Comparison of ENCODE assay signal across 23 mouse cellular contexts in the genomic region with DNA sequence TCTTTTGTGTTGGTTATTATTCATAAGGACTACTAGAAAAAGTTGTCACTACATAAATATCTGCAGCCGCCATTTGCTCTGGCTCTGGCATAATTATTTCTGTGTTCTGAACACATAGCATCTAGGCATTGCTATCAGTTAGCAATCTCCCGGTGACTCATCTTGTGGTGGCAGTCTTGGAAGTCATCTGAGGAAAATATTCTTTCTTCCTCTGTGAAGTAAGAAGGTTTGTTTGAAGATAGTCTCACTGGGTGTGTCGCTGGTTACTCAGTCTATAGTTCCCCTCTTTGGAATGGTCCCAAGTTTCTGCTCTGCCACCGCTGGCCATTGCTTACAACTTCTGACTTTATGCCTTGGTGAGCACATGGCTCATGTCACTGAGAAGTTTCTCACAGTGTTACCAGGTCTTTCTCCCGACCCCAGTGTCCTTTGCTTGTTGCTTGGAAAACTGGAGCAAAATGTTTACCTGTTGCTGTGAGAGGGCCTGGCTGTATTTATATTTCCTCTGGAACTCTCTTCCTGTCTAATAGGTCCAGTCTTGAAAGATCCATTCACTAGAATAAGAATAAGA.
A peak's percentile ranks its signal among the peaks of the same experiment; 100 is the strongest.
DNase-seq lines count a peak whose midpoint lies in the region; ATAC-seq lines count a peak whose summit lies in the region.
"Had no signal": no experiment of that assay in that cellular context is flagged by ENCODE, and none has a peak within 500 bp of the region (broad histone marks: within the 10 kb centered on the region; RNA-seq: fewer than 3 reads in every experiment).

No protein-coding gene starts in this region.

- 0 out of 2 replicates have a peak overlapping the region, but pooled peaks have one; percentile 5 for H3K27ac ChIP-seq in embryonic facial prominence, embryonic 15.5 days (replicated peaks)
- no peak overlapping the region for H3K27ac ChIP-seq in embryonic facial prominence, embryonic 10.5 days (replicated peaks)
- H3K27ac ChIP-seq in hindbrain, embryonic 16.5 days (ENCODE audit: low read depth, low read length), result no peak overlapping the region
- H3K27ac ChIP-seq: gastrocnemius, adult 2 months; hindbrain, embryonic 14.5 days; lung, embryonic 15.5 days; midbrain, embryonic 12.5 days had no signal

- no peaks in the 10 kb centered on the region for H3K36me3 ChIP-seq in embryonic facial prominence, embryonic 15.5 days
- no peaks in the 10 kb centered on the region for H3K36me3 ChIP-seq in embryonic facial prominence, embryonic 10.5 days (replicated peaks)
- H3K36me3 ChIP-seq in hindbrain, embryonic 16.5 days (ENCODE audit: control insufficient read depth, insufficient read depth, low read length), result no peaks in the 10 kb centered on the region
- H3K36me3 ChIP-seq: lung, embryonic 15.5 days; midbrain, embryonic 12.5 days had no signal

- H3K4me1 ChIP-seq in embryonic facial prominence, embryonic 15.5 days, result no peaks in the 10 kb centered on the region
- H3K4me1 ChIP-seq in embryonic facial prominence, embryonic 10.5 days, result no peaks in the 10 kb centered on the region
- H3K4me1 ChIP-seq in hindbrain, embryonic 16.5 days (ENCODE audit: control insufficient read depth, insufficient read depth, low read depth, low read length), result no peaks in the 10 kb centered on the region
- H3K4me1 ChIP-seq: midbrain, embryonic 12.5 days had no signal

- no peak overlapping the region for H3K4me3 ChIP-seq in embryonic facial prominence, embryonic 15.5 days (replicated peaks)
- no peak overlapping the region for H3K4me3 ChIP-seq in embryonic facial prominence, embryonic 10.5 days
- no peak overlapping the region for H3K4me3 ChIP-seq in hindbrain, embryonic 16.5 days (ENCODE audit: low read length)
- H3K4me3 ChIP-seq: erythroblast, embryonic 14.5 days; gastrocnemius, adult 2 months; lung, embryonic 15.5 days; midbrain, embryonic 12.5 days had no signal

- no peaks in the 10 kb centered on the region for H3K9me3 ChIP-seq in embryonic facial prominence, embryonic 15.5 days (replicated peaks)
- H3K9me3 ChIP-seq in embryonic facial prominence, embryonic 10.5 days, result no peaks in the 10 kb centered on the region
- H3K9me3 ChIP-seq in hindbrain, embryonic 16.5 days (ENCODE audit: control insufficient read depth, low read length), result no peaks in the 10 kb centered on the region
- H3K9me3 ChIP-seq: lung, embryonic 15.5 days; midbrain, embryonic 12.5 days had no signal

- ATAC-seq in embryonic facial prominence, embryonic 15.5 days (ENCODE audit: insufficient number of reproducible peaks, low FRiP score, low TSS enrichment, low read depth), result no peak
- no peak for ATAC-seq in hindbrain, embryonic 16.5 days
- ATAC-seq: forebrain, embryonic 14.5 days had no signal

- H3K9ac ChIP-seq in embryonic facial prominence, embryonic 15.5 days, result no peak overlapping the region
- no peak overlapping the region for H3K9ac ChIP-seq in hindbrain, embryonic 16.5 days (ENCODE audit: low read depth, low read length)
- H3K9ac ChIP-seq: hindbrain, embryonic 14.5 days; lung, embryonic 15.5 days; midbrain, embryonic 12.5 days had no signal

- 78% methylated on average over 5 of the region's 5 CpGs for WGBS in embryonic facial prominence, embryonic 15.5 days
- 90% methylated on average over 5 of the region's 5 CpGs for WGBS in embryonic facial prominence, embryonic 10.5 days
- WGBS in hindbrain, embryonic 16.5 days, result 87% methylated on average over 5 of the region's 5 CpGs

- H3K27me3 ChIP-seq in embryonic facial prominence, embryonic 15.5 days, result no peaks in the 10 kb centered on the region
- no peaks in the 10 kb centered on the region for H3K27me3 ChIP-seq in embryonic facial prominence, embryonic 10.5 days (replicated peaks; ENCODE audit: low read depth, poor library complexity, severe bottlenecking)
- no peaks in the 10 kb centered on the region for H3K27me3 ChIP-seq in hindbrain, embryonic 16.5 days (replicated peaks; ENCODE audit: control insufficient read depth, insufficient read depth, low read length)
- H3K27me3 ChIP-seq: lung, embryonic 15.5 days; midbrain, embryonic 12.5 days had no signal

- DNase-seq in embryonic facial prominence, embryonic 10.5 days (ENCODE audit: low spot score), result no peak
- DNase-seq in 3134 (ENCODE audit: extremely low read depth, insufficient read length, low spot score), result peak; percentile 35
- DNase-seq in brain, adult 2 months (ENCODE audit: low read depth, low spot score), result peak; percentile 22
- peak; percentile 19 for DNase-seq in lung, postnatal 10 days
- no peak for DNase-seq in right cerebral cortex, adult 18-20 months
- DNase-seq in layer of hippocampus, adult 8-10 months (ENCODE audit: low spot score in 2 of 2), result no peak
- DNase-seq: adrenal gland, postnatal 36 days; cerebellum, adult 9-10 months; embryo, embryonic 11 days; gastrocnemius, adult 2 months; heart, postnatal 10 days; kidney, adult 18-20 months; kidney, postnatal 36 days; liver; retina, postnatal 1 day; thymus, adult 18-20 months had no signal

- no peak overlapping the region for H3K4me2 ChIP-seq in embryonic facial prominence, embryonic 15.5 days (replicated peaks)
- H3K4me2 ChIP-seq in hindbrain, embryonic 16.5 days (ENCODE audit: low read length), result no peak overlapping the region
- H3K4me2 ChIP-seq: hindbrain, embryonic 14.5 days; lung, embryonic 15.5 days; midbrain, embryonic 12.5 days had no signal

Comparison
In these comparisons a context has a peak if more than half of its experiments do, and no peak if none do; other contexts are left out.
1. DNase-seq: peak in 3134 (single experiment), brain, adult 2 months (single experiment) and lung, postnatal 10 days (single experiment); none in embryonic facial prominence, embryonic 10.5 days (single experiment), right cerebral cortex, adult 18-20 months (single experiment) and layer of hippocampus, adult 8-10 months (0 of 2).